Mouse (Mus musculus) adrenal gland, postnatal 36 days (tissue): ENCODE measurements around the gene Tbc1d1. TPM values are rescaled to one million over a fixed set of nuclear protein-coding genes. Genes with fewer than 3 reads are reported as not detected.

Experiments
- DNase-seq, 2 experiments: peaks; one replicate each; pipeline ENCODE4 v3.0.0; 2021; ENCODE audit warnings: mixed read lengths in 1 of 2
- long read RNA-seq, 2 experiments: library from polyadenylated mRNA; stranded (forward); transcript quantifications; one replicate each; pipeline ENCODE4 v2.0.0; 2021; ENCODE audit warnings: borderline sequencing depth in 2 of 2
- total RNA-seq, 2 experiments: library from RNA; stranded (reverse); gene quantifications; 2 replicates each; pipeline ENCODE4 v1.2.3; 2021

Gene Tbc1d1
- 10 to 100 TPM; 11.0 to 16.6 TPM for total RNA-seq
- long read RNA-seq, experiment 1, full-length matches to known transcripts: 2 of 5 reads
- long read RNA-seq, experiment 1, partial matches to known transcripts: 1 of 5 reads
- long read RNA-seq, experiment 1, other reads (novel, unspliced or antisense): 2 of 5 reads
- long read RNA-seq, experiment 2, partial matches to known transcripts: 0 of 3 reads
- long read RNA-seq, experiment 2, other reads (novel, unspliced or antisense): 3 of 3 reads

DNA sequence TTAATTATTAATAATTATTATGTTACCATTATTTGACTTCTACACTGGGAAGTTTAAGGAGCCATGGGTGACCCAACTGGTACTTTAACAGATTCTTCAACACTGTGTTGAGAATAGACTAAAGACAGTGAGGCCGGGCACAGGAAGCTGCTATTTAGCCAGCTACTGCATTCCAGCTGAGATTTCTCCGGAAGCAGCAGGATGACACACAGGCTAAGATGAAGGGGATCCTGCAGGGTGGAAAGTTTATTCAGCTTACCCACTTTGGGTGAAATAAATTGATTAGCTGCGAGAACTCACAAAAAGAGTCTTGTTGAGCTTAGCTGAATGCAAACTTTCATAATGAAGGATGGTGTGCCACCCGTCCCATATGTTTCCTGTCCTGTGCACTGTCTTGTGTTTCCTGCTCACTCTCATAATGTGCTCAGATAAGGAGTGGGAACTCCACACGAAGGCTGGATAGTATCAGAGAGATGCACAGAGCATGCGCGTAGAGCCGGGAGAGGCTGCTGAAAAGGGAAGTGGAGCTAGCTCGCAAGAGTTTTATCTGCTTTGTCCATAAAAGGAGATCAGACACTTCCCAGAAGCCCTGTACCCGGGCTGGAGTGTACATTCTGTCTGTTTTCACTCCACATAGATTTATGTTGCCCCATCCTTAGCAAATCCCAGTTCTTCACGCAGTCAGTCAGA lies at the start of gene Tbc1d1:
Gene Tbc1d1, plus strand, starts transcription at position 445 of the 690 bp plus-strand sequence.
- DNase-seq: peak; percentile 63 to 73

DNA sequence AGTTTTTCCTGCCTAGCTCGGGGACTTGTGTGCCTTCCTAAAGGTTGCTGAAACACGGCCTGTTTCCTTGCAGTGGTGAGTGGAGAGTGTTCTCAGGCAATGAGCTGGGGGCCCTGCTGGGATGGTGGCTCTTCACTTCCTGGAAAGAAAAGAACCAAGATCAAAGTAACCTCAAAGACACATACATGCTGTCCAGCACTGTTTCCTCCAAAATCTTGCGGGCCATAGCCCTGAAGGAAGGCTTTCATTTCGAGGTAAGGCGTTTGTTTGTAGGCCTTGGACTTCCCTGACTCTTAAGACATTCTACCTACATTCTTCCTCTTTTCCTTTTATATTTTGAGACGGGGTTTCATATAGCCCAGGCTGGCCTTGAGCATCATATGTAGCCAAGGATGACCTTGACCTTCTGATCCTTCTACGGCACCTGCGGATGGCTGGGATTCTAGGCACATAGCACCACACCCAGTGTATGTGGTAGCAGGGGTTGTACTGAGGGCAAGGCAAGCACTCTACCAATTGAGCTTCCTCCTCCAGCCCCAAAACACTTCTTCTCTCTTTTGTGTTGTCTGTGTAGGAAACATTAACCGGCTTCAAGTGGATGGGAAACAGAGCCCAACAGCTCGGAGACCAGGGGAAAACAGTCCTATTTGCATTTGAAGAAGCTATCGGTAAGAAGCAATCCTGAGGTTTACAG lies 48.4 kb upstream of the Tbc1d1 start:
- no peak for DNase-seq

DNA sequence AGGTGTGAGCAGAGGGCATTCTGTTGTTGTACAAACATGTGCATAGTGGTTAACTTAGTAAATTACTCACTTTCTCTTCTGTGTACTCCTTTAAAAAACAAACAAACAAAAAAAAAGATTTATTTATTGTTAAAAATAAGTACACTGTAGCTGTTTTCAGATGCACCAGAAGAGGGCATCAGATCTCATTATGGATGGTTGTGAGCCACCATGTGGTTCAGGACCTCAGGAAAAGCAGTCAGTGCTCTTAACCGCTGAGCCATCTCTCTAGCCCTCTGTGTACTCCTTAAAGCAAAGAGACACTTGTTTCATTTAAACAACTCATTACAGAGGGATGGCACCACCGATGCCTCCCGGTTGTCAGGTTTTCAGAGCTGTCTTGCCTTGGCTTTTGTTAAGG lies 46.9 kb upstream of the Tbc1d1 start:
- DNase-seq: peak in 1 of 2 experiments; percentile 11

DNA sequence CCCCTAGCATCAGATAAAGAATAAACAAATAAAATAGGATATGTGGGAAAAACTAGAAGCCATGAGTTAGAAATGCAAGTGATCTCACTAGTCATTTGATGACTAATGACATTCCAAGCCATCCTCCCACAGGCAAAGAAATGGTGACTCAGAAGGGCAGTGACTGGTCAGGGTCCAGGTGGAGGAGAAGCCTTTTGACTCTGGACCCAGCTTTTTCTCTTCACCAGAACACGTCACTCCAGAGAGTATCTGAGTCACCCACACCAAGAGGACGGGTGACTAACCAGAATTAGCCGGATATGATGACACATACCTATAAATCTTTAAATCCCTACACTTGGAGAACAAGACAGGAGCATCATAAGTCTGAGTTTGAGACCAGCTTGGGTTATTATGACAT lies 43.7 kb upstream of the Tbc1d1 start:
- peak; percentile 71 to 73 for DNase-seq

DNA sequence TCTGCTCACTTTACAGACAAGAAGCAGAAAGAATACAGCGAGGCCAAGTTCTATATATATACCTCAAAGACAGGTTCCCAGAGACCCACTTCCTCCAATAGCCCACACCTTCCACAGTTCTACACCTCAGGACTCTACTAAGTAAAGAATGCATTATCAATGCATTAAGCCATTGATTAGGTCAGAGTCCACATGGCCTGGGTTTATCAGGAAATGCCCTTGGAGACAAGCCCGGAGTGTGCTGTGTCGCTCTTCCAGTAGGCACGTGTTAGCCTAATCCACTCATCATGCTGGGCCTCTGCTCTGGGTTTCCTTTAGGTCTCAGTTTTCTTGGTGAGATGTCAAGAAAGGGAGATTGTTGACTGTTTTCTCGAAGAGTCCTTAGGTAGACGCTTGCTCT lies 41.9 kb upstream of the Tbc1d1 start:
- DNase-seq: no peak

DNA sequence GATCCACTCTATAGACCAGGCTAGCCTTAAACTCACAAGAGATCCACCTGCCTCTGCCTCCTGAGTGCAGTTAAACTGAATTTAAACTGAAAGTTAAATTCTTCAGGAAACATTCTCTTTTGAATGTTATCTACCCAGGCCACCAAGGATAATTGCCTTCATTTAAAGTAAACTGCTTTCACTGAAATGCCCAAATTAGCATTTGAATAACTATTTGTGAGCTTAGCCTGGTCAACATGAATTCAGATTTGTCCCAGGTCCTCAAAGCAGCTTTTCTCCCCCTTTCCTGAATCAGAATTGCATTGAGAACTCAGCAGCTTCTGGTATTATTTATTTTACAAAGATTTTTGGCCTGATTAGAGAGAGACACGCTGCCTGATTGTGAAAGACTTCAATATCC lies 38.9 kb upstream of the Tbc1d1 start:
- no peak for DNase-seq

DNA sequence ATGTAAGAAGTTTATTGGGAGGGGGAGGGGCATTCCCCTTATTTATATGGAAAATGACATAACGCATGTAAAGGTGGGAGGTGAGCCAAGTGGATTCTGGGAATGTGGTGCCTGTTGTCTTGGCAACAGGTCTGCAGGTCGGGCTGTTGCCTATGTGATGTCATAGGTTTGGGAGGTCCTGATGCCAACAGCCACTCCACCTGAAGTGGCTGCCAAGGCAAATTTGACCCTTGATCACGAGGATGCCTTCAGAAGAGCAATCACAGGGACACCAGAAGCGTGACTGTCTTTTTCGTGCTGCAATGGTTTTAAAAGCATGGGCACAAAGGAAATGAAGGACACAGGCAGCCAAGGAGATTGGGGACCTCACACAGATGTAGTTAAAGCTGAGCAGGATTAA lies 30.3 kb upstream of the Tbc1d1 start:
- DNase-seq: no peak

DNA sequence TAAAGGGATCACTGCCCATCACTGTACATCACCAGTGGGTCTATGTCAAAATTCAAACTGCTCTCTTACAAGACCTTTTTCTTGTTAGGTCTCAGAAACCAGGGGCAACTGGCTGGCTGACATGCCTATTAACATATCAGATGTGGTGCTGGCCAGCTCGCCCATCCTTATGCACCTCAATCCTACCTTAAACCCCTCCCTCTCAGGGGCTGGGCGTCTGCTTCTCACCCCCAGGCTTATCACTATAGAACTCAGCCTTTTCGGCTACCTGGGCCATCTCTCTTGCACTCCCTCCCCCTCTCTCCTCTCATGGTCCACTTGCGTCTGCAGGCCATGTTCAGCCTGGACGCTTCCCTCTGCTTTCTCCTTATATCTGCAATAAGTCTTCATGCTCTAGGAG lies 24.6 kb upstream of the Tbc1d1 start:
- DNase-seq: no peak

DNA sequence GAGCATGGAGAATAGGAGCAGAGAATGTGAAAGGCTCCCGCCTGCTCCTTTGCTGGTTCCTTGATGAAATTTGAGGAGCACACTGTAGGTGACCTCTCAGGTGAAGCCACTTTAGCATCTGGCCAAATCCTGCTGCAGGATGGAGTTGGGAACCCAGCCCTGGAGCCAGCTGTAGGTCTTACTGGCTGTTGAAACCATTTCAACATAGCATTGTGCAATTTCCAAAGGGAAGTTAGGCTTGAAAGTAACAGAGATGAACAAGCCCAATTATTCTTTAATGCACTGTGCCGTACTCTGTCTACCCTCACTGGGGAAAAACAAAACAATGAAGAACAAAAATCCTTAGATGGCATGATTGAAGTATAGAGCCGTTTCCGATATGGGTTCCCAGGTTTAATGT lies 22.2 kb upstream of the Tbc1d1 start:
- no peak for DNase-seq

DNA sequence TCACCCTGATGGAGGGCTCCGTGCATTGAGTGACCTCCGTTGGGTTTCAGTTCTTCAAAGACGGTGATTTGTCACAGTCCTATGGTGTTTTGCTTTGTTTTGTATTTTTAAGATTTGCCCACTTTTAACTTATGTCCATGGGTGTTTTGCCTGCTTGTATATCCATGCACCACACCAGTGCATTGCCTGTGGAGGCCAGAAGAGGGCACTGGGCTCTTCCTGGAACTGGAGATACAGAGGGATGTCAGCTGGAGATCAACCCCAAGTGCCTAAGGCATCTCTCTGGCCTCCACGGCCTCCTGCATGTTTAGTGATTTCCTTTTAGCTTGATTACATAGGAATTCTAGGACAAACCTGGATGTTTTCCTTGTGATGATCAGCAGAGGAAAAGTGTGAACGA lies 19.8 kb upstream of the Tbc1d1 start:
- DNase-seq: peak in 1 of 2 experiments; percentile 18

DNA sequence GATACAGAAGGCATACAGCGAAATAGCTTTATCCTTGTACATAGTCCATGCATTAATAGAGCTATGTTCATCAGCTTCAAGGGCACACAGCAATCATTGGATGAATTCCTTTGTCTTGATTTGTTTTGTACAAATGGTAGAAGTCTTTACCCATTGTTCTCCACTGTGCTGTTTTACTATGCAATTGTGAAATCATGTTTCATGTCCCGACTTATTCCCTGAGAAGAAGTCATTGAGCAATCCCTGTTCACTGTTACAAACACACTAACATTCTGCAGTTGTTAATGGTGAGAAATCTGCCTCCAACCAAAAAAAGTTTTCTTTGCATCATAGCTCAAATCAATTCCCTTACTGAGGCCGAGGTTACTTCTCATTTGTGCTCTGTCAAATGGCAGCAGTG lies 15.9 kb upstream of the Tbc1d1 start:
- DNase-seq: no peak

DNA sequence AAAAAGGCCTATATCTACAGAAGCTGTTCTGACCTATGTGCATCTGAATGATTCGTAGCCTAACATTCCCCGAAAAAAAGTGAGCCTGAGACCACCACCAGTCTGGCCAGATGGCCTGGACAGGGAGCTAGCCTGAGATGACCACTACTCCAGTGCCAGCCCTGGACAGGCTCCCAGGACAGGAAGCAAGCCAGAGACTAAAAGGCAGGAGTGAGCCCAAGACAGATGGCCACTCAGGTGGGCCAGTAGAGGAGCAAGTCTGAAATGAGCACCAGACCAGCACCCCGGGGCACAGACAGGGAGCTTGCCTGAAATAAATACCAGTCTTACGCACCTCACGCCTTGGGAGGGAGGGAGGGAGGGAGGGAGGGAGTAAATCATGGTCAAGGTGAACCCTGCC lies 11.8 kb upstream of the Tbc1d1 start:
- DNase-seq: no peak

DNA sequence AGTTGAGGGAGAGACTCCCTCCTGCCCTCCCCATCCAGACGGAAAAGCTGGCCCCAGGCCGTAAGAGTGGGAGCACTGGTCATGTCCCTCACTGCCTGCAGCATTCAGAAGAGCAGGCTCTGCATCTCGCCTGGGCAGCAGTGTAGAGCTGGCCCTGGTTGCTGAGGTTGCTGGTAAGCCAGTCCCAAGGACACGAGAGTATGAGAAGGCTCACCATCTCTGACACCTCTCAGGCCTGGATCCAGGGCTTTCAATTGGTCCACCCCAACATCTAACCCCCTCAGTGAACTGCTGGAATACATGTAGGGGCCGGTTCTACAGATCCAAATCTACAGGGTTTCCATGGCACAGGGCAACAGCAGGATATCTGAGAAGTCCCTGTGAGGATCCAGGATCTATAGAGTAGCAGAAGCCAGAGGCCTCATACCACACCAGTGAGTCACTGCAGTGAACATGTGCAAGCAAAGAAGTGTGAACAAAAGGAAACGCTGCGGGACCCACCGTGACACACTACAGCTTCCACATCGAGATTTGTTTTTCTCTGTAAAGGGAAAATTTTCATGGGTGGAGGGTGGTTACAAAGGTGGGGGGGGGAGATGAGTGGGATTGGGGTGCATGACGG lies 9.6 kb upstream of the Tbc1d1 start:
- DNase-seq: no peak

DNA sequence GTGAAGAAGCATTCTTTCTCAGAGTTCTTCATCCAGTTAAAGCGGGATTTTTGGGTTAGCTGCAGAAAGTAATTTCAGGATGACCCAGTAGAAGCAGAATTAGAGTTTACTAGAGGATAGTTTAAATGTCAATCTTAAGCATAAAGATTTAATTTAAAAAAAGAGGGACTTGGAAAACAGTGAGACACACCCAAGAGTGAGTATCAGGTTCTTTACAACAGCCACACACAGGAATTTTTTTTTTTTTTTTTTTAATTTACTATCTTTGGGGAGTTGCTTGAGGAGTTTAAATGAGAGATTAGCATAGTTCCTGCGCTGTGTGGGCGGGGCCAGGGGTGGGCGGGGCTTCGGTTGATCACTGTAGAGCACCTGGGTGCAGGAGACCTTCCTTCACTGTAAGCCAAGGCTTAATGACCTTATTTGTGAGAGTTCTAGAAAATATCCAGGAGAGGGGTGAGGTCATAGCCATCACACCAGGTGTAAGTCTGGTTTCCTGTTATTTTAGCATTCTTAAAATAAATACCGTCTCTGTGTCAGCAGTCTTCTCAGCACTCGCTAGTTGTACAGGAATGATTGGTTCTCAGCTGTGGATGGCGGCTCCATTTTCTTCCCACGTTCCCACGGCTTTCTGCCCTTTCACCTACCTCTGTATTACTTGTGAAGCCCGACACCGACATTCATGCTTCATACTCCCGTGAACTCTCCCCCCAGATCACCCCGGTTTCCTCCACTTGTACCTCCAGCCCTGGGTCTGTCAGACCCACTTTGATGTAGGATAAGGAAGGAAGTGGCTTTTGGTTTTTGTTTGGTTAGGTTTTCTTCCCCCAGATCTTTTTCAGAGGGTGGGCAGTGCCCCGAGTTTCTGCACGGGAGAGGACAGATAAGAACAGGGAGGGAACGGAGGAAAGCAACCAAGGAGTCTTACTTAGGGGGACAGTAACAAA lies 6.6 kb upstream of the Tbc1d1 start:
- DNase-seq: no peak

DNA sequence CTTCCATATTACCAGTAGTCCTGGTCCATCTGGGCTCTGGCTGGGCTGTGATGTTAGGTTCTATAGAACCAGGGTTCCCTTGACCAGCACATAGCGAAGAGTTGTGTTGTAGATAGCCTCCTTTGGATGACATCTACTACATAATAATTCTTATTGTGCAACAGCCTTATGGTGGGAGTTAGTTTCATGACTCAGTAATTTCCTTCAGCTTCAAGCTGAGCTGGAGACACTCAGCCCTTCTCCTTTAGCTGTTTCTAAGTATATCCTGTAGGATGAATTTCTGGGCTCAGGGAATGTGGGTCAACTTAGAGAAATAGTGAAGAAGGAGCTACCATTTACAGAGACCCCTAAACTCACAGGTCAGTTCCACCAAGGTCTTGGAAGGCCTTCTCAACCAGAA lies 2.8 kb upstream of the Tbc1d1 start:
- DNase-seq: no peak

DNA sequence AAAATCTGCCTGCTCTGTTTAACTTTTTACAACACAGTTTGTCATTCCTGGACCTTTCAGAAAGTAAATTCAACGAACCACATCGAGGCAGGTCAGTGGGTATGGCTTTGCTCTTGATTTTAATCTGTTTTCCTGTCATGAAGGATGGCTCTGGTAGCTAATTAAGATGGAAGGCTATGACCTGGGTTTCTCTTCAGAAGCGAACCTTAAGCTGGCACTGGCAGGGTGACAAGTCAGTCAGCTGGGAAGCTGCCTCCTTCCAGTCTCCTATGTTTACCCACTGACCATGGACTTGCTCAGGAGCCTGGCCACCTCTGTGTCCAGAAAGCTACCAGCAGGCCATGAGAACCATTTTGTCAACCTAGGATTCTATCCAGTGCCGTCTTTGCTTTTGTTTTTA lies 474 bp downstream of the Tbc1d1 start:
- no peak for DNase-seq

DNA sequence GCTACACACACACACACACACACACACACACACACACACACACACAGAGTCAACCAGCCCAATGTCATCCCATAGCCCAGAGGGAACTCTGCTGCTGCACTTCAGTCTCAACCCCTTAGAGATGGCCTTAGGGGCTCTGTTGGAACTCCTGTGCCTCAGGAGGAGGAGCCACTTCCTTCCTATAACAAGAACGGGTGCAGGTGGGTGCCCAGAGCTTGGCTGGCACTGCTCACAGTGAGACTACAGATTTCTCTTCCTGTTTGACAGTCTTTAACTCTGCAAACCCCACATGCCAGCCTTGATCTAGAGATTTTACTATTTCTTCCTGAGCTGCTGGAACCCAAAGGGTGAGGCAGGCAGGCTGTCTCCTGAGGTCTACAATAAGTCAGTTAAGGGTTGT lies 1.8 kb downstream of the Tbc1d1 start:
- no peak for DNase-seq

DNA sequence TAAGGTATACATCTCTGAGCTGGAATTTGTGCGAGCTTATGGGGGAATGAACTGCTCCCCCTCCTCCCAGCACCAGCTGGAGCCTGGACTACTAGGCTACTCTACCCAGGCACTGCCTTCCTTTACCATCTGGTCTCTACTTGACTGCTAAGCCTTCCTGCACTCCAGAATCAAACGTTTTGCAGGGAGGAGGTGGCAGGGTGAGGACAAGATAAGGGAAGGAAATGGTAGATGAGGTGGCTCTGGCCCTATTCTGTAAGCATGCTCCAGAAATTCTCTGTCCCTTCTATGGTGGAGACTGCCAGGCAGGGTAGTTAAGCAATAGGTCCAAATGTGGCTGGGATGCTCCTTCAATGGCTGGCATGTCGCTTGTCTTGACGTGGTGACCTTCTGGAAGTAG lies 2.4 kb downstream of the Tbc1d1 start:
- DNase-seq: no peak

DNA sequence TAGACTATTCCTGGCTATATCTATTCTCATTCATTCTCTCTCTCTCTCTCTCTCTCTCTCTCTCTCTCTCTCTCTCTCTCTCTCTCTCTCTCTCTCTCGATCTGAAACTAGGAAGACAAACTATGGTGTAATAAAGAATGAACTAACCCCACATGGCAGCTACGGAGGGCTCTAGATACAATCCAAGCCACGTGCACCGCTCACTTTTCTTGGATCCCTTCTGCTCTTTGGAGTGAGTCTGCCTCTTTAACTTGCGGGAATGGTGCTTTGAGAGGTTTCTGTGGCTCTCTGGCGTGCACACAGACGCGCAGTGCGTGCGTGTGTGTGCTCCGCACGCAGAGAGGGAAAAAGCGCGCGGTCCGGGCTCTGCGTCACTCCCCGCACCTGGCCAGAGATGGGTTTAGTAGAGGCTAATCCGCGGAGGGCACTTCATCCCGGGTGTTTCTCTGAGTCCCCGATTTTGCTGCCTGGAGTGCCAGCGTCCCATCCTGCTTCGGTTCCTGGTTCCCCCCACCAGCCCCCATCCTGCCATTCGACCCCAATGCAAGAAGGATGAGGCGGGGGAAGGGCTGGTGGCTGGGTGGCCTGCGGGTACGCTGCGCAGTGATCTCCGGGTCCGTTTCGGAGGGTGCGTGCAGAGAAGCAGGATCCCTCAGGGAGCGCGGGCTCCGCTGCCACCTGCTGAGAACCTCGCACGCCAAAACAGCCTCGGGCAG lies 3.1 kb downstream of the Tbc1d1 start:
- no peak for DNase-seq

DNA sequence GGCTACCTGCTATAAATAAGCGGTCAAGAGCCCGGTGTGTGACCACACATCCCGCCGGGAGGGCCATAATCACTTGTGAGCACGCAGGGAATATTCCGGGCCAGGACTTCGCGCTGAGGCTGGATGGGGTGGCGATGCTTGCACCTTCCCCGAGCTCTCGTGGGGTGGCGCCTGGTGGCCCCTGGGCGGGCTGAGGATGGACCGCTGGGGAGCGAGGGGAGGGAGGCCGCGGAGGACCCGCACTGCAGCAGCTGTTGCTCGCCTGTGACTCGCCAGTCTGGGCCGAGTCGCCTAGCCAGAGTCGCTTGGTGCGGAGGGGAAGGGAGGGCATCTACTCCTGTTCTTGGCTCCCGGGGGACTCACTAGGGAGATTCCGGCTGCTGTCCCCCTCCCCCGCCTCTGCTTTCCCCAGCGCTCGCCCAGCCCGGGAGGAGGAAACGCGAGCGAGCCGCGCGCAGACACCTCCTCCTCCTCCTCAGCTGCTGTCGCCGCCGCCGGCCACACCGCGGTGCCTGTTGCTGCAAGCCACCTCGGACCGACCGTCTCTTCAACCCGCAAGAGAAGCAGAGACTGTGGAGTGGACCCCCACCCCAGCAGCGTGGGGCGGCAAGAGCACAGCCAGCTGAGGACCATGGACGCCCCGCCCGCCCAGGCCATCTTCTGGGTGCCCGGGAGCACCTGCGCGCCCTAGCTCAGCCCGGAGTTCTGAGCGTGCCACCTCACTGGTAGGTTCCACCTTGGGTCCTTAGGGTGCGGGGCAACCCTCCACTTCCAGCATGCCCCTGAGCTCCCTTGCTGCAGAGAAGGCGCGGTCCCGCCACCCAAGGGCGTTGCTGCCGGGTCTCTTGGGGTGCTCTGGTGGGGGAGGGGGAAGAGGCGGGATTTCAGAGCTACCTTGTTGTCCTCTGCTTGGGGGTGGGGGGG lies 3.9 kb downstream of the Tbc1d1 start:
- peak; percentile 55 to 69 for DNase-seq
